Mouse (Mus musculus) T-helper 2 cell (primary cell): ENCODE data around the gene Pgm5.

ENCODE experiments used
- in situ Hi-C: fragments of 300-600 bp; cut with MboI, MseI; formaldehyde crosslinking; loops from one replicate; pipeline ENCODE4 v1.15.1; 2025; ENCODE audit warnings: high pct_unique_total_duplicates

The Pgm5 gene

DNA sequence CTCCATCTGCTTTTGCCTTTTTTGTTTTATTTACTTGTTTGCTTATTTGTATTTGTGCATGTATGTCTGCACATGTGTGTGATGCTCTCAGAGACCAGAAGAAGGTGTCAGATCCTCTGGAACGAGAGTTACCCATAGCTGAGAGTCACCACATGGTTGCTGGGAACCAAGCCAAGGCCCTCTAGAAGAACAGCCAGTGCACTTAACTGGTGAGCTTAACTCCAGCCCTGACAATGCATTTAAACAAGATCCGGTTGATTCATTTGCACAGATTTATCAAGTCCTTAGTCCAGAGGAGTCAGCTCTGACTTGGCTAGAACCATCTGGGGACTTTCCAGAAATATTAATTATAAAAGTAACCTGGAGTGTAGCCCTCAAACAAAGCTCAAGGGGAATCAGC lies 12.2 kb upstream of the Pgm5 start:
- in situ Hi-C loops = loop anchor here (5.0 kb wide), 1 partner anchor 157 kb away; no protein-coding TSS in a partner anchor

DNA sequence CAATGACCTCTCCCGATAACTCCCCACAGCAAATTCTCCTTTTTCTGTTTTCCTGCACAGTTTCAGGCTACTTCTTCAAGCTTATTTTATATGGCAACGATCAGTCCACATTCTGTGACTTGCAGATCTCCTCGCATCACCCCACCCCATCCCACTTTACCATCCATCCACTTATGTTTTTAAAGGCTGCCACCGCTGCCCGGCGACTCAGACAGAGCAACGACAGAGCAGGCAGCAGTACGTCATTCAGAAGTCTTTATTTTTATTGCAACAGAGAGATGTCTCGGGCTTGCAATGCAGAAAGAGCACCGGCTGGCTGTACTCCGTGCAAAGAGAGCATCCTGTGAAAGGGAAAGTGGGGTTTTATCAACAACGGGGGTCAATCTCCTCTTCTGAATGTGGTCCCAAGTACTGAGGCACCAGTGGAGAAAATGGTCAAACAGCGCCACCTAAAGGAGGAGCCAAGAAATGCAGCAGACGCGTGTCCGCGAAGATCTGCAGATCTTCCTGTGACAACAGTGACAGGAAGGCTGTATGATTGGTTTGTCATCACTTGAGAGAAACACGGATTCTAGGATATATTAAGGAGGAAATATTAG lies 9.5 kb upstream of the Pgm5 start:
- in situ Hi-C loops = loop anchor here (5.0 kb wide), 1 partner anchor 154 kb away; no protein-coding TSS in a partner anchor

DNA sequence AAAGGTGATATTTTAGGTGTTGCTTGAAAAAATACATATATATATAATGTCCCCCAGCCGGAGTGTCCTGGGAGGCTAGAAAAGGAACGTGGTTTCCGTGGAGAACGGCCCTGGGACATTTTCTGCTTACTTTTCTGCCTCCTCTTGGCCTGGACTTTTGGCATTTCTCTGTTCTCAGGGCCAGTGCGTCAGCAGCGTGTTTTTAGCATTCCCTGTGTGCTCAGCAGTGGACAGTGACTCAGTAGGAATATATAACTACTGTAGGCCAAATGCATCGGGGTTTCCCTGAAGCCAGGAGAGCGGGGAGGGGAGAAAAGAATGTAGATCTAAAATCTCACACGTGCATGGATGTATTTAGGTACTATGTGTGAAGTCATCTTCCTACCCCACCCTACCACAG lies 3.8 kb upstream of the Pgm5 start:
- in situ Hi-C loops = loop anchor here (10.0 kb wide), 1 partner anchor 571 kb away; no protein-coding TSS in a partner anchor

DNA sequence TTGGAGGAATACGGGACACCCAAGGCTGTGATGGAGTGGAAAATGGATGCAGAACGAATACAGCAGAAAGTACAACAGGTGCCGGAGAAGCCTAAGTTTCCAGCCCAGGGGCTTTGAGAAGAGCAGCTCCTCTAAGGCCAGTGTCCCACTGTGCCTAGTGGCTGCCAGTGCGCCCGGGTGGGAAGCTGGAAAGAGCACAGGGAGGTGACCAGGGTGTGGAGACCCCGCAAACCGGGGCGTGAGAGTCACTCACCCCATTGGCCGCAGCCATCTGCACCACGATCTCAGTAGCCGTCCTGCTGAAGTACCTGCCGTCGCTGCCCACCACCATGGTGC lies 411 bp downstream of the Pgm5 start:
- in situ Hi-C loops = loop anchor here (10.0 kb wide), 1 partner anchor 566 kb away; no protein-coding TSS in a partner anchor

DNA sequence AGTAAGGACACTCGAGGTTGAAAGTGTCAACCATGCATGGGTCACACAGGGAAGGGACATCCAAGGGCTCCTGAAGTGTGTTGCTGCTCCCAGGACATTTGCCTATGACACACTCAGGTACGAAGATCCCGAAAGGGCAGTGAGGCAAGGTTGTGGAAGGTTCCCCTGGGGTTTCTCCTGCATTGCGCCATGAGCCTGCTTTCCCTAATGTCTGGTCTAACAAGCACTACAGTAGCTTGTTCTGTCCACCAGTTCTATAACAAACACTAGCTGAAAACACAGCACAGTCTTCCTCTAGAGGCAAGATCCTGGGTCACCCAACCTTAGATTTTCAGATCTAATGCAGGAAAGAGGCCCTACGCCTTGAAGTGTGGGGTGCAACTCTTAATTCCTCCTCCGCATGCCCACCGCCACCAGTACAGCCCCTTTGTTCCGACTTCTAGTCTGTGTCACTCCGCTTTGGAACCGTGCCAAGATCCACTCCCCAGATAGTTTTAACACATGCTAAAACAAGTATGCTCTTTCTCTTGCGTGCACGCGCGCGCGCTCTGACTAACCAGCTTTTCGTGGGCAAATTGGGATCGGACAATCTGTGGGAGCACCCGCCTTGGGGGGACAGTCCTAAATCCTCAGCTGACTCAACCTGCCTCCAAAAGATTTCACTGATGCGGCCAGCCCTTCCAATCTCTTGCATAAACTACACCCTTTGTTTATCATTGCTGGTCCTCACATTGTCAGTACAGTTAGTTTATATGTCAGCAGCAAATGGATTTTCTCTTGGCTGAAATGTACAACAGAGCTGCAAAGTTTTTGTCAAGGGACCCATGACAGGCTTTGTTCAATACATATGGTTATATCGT lies 10.0 kb downstream of the Pgm5 start:
- in situ Hi-C loops = no loop called here

DNA sequence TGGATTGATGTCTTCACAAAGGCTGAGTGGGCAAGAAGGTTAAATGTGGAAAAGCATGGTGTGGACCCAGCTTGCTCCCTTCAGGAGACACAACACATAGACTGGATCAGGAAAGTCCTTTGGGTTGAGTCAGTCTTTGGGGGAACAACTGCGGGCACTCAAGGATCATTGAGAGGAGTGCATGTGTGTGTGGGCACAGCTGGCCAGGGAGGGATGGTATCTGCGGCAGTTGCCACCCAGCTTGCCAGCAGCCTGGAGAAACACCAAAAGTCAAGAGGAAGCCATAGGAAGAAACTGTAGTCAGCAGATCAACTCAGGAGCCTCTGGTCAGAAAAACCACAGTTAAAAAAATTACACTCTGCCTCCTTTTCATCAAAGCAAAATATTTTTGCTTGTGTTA lies 12.8 kb downstream of the Pgm5 start:
- in situ Hi-C loops = no loop called here

DNA sequence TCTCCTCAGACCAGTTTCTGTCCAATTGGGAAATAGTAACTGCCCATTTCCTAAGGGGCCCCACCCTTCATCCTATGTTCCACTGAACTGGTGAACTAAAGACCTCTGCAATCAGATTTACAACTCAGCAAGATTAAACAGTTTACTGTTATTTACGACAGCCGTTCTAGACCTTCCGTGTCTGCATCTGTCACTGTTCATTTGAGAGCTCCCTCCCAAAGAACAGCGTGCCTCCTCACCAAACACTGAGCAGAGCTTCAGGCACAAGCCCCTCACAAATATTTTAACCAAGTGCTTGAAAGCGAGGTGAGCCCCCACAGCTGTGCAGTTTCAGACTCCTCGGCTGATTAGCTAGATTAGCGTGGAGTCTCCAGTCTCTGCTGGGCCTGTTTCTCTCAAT lies 13.3 kb downstream of the Pgm5 start:
- in situ Hi-C loops = no loop called here

DNA sequence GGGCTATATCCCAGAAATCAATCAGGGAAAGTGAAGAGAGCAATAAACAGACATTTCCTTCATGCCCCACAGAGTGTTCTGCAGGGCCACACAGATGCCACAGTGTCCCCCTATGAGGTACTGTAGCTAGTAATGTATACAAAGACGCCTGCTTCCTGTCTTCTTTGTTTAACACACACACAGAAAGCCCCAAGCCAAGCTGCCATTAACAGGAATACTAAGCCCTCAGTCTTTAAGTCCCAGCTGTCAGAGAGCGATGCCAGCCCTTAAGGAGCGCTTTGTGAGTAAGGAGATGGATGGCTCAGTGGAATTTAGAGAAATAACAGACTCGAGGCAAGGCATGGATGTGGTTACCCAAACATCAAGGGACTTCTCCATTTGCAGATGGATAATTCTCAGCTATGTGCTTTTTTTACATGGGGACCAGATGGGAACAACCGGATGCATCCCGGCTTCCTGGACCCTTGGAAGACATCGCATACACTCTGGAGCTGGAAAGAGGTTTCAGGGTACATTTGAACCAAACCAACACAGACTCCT lies 16.6 kb downstream of the Pgm5 start:
- in situ Hi-C loops = no loop called here

DNA sequence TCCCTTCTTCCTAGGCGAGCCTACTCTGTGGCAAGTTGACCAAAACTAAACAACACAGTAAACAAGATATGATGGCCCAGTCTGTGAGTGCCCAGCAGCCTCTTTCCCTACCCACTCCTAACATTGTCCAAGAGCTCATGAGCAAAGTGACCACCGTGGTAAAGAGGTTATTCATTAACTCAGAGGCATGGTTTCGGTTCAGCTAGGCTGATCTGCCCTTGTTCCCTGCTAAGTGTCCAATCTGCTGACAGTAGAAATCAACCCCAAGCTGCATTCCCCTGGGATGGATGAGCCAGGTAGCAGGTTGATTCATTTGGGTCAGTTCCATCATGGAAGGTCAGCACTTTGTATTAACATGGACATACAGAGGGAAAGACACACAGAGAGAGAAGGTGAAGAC lies 19.6 kb downstream of the Pgm5 start:
- in situ Hi-C loops = no loop called here

DNA sequence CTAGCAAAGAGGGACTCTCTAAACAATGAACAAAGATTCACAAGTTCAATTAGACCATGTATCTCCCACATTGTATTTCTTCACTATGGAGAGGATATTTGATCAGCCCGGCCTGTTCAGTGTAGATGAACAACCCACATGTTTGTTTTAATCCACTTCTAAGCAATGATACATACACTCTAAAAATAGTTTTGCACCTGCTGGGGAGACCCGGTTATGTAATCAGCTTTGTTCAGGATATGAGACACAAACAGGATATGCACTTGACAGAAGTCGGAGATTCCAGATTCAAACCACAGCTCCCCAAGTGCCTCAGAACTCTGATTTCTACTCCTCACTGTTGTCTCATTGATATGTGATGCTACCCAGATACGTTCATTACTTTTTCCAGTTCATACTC lies 37.1 kb downstream of the Pgm5 start:
- in situ Hi-C loops = no loop called here

DNA sequence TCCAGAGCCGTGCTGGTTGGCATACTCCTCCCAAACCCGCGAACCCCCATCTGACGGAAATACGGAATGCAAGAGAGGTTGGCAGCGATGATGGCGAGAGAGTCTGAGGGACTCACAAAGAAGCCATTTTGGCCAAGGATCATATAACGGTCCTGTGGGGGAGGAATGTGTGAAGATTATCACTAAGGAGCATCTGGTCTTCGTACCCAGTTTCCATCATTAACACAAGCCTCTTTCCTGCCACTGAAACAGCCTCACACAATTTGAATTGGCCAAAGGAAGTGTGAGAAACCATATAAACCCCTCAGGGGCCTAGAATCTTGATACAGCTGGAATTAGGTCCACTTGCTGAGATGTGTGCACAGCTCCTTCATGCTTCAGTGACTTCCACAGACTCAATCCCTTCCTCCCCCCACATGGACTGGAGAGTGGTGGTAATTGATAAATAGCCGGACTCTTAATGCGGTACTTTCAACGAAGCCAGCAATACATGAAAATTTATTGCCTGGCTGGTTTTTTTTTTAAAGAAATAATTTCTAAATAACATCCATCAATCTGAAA lies 45.9 kb downstream of the Pgm5 start:
- in situ Hi-C loops = no loop called here

DNA sequence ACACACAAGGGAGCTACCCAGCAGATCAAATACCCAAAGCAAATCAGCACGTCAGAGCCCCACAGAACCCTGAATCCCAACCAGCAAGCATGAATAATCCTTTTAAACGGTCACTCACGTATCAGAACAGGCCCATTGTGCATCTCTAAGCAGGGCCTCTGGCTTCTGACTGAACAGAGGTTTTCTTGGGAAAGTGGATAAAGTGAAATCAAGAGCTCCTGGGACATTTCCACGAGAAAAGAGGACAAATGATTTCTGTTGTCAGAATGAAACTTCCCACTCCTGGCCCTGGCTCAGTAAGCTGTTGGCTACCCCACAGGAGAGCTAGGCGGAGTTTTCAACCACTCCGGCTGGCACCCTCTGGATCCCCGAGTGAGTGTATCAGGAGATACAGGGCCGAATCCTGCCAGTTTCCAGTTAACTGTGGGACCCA lies 48.8 kb downstream of the Pgm5 start:
- in situ Hi-C loops = no loop called here

DNA sequence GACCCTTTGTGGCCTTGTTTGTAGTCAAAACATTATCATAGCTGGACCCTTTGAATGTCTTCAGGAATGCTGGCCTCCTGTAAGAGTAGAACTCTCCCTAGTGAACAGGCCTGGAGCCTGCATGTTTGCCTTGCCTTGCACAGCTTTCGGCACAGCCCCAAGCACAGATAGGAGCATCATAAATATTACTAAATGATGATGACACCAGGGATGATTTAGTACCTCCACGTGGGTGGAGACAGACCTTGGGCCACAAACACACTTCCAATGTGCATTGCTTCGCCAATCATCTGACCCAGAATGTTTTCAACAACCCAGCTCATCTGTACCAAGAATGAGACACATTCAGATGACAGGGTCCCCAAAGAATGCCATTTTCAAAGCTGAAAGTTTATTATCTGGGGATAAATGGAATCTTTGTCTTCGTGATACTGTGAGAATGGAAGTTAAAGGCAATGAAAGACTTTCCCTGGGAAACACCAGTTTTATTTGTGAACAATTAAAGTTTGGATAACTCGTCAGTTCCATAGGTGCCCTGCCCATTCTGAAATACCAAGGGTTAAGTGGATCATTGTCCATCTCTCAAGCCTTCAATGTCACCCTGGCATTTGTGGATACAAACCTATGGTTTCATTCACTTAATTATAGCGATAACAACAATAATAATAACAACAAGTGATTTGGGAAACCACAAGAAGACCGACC lies 49.4 kb downstream of the Pgm5 start:
- in situ Hi-C loops = no loop called here

DNA sequence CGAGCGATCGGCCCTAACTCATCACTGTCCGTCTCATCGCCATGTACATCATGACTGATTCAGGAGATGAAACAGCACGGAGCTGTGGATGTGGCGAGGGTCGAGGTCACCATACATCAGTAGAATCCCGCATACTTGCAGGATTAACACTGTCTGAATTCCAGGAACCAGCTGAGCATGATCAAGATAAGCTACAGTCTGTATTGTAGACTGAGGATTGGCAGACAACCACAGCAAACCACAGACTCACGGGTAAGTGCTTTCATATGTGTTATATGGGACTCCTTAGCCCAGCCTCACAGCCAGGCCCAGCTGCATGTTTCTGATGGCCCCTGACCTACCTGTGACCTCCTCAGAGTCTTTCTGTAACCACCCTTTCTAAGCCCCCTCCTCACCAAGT lies 50.2 kb downstream of the Pgm5 start:
- in situ Hi-C loops = no loop called here

DNA sequence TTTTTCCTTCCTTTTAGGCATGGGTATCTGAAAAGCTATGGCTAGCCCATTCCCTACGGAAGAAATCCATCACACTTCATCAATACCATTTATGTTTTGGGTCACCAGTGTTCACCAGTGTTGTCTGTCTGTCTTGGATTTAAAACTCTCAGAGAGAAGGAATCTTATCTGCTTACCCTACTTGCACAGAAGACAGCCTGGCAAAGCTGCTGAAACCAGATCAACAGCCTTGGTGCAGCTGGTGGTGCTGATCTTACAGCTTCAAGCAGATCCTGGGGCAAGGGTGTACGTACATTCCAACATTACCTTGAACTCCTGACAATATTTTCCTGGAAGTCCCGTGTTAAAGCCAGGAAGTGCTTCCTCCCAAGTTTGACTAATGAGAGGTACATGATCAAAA lies 55.6 kb downstream of the Pgm5 start:
- in situ Hi-C loops = no loop called here

DNA sequence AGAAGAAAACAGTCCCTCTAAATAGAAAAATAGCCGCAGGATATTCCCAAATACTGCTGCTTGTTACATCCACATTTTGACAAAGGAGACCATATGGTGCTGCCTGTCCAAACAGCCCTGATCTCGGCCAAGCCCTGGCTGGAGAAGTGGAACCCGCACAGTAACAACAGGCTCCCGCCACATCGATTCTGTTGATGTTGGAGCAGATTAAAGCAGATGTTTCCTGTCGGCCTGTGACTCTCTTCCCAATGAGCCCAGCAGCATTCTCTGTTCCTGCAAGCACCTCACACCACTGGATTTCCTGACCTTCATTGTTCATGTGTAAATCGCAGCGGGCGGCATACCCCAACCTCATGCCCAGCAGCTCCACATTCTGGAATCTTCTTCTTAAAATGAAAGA lies 64.0 kb downstream of the Pgm5 start:
- in situ Hi-C loops = no loop called here

DNA sequence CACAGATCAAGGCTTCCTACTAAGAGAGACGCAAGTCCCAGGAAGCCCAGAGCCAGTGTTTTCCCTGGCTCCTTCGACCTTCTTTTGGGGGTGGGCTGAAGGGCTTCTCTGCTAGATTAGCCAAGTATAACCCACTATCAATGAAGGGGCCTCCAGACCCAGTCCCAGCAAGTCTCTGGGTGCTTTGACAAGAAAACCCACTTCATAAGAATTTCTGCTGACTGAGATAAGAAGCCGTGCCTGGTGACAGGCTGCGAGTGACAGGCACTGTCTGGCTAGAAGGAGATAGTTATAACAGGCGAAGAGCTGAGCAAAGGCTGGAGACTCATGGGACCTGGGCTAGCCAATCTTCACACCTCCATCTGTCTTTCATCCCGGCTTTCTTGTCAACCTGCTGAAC lies 67.3 kb downstream of the Pgm5 start:
- in situ Hi-C loops = no loop called here

DNA sequence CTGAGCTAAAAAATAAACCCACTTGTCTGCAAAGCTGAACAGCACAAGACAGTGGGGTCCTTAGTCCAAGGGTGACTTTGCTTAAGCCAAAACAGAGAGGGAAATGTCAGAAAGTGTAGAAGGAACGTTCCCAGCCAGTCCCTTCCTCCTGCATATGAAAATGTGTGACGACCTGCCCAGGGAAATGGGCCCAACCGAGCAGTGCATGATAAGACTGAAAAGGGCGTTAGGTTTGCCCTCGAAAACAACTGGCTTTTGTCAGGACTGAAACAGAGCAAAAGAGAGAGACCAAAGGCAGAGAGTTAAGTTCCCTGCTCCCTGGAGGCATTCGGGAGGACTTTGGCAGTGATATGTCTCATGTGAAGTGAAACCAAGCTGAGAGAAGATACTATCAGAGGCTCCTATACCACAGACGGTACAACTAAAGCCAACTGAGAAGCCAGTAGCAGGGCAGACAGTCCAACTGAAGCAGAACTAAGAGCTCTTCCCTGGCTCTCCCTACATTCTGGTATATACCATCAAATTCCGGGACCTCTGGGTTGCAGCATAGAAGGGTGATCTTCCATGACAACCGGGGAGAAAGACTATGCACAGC lies 68.0 kb downstream of the Pgm5 start:
- in situ Hi-C loops = no loop called here

DNA sequence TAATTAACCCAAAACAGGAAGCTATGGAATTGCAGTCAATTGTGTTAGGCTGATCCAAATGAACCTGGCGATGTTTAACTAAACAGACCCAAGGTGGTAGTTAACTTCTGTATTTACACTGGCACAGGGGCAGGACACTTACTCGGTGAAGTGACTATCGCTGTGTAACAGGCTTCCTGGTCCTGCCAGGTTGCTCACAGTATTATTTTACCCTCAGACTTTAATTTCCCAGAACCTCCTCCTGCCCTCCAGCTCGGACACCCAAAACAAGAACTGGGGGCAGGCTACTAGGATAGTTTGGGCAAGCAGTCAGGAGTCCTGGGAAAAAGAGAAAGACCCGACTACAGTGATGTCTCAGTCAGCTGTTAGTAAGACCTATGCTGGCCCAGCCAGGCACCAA lies 68.8 kb downstream of the Pgm5 start:
- in situ Hi-C loops = no loop called here

DNA sequence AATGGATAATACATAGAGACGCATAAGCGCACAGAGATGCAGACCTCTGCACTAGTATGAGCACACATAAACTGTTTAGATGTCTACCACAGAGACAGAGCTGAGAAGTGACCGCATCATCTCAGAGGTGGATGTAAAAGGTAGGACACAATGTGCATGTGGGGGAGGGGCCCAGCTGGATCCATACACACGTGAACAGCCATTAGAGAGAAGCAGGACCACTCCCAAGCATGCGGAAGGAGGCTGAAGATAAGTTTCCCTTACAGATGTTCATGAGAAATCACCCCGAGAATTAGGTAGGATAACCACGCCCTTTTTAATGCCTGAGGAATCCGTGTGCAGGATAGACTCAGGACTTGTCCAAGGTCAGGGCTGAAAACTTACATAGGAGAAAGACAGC lies 75.8 kb downstream of the Pgm5 start:
- in situ Hi-C loops = no loop called here

DNA sequence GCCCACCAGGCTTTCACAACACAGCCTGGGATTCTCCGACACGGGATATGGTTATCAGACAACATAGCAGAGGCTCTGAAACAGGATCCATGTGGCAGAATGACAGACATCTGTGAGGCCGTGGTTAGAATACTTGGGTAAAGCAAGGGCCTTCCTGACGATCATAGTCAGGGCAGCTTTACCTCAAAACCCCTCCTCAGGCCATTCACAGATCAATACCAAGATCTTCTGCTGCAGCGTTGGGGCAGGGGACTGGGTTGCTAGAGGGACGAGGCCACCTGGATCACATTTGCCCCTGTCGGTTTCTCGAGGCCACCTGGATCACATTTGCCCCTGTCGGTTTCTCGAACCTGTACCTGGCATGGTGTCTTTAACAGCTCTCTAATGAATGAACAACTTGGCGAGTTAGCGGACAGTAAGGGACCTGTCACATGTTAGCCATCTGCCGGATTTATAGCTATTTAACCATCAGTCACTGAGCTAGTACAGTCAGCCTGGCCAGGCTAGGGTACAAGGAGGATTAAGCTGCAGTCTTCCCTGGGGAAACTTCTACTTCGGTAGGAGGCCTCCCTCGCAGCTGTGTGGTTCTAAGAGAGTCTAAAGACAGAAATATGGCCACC lies 76.5 kb downstream of the Pgm5 start:
- in situ Hi-C loops = no loop called here
